Mouse (Mus musculus) cerebellum, postnatal 25 days (tissue): ENCODE measurements around the gene Sec16b.
A peak's percentile ranks its signal among the peaks of the same experiment; 100 is the strongest.

Experiments used
- DNase-seq, 2 experiments: peaks; one replicate each; pipeline ENCODE4 v3.0.0; 2021; ENCODE audit warnings: mixed read lengths in 2 of 2

Sec16b gene

DNA sequence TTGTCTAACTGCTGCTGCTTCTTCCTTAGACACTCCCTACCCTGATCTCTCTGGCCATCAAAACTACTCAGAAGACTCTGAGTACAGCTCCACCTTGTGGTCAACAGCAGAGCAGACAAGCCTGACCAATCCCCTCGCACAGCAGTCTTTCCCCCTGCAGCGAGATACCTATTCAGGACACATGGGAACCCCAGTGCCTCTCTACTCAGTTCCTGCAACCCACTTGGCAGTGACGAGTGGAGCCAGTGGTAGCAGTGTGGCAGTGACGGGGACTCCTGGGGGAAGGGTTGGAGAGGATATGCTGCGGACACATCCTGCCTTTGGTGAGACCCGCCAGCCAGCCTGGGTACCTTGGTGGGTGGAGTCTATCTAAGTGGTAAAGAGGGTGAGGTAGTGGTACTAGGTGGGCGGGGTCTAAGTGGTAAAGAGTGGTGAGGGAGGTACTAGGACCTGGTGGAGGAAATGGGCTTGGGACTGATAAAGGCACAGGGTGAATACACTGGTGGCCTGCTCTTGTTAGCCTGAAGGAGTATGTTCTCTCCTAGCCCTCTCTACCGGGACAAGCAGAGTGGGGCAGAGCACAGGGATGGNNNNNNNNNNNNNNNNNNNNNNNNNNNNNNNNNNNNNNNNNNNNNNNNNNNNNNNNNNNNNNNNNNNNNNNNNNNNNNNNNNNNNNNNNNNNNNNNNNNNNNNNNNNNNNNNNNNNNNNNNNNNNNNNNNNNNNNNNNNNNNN, 54.3 kb downstream of the Sec16b start:
- peak; percentile 43 to 58 for DNase-seq

DNA sequence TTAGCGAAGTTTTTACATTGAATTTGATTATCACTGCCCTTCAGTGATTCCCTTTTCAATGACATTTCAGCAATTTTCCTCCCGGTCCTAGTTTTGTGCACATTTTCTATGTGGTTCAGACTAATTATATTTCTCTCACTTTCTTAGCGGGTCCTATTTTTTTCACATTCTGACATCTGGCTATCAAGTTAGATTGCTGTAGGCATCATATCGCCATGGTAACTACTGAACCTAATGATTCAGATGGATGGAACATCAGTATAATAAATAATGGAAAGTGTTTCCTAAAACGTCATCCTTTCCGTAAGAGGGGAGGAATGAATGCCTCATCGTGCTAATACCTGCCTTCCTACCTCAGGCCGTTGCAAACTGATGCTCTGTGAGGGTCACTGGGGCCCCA, 61.3 kb downstream of the Sec16b start:
- DNase-seq = no peak

DNA sequence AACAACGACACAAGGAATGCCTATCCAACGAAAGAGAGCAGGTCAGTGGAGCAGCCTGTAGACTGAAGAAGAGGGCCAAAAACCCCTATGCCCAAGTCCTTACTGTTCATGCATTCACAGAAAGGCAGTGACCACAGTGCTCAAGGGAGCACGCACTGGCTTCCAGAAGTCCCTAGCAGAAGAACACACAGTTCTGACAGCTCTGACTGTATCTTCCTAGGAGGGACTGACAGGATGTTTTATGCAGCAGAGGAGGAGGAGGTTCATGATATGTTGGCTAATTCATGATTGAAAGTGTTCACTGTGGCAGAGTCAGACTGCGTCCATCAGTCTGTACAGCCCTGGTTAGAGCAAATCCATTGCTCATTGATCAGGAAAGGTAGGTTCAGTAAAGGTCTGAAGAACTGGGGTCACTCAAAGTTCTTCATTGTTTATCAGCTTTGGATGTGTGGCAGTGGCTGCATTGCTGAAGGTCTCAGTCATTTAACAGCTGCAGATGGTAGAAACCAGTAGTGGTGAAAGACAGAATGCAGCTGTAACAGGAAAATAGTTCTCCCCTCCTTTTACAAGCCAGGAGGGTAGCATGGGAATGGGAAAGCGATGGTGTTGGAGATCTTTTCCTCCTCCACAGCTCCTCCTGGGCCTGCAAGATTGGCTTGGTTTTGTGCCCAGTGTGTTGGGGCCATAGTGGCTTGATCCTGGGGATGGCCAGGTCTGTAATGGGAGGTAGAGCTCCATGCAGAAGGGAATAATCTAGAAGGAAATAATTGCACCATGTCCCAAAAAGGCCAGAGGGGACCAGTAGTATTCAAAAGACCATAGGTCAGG, 62.9 kb downstream of the Sec16b start:
- no peak for DNase-seq

DNA sequence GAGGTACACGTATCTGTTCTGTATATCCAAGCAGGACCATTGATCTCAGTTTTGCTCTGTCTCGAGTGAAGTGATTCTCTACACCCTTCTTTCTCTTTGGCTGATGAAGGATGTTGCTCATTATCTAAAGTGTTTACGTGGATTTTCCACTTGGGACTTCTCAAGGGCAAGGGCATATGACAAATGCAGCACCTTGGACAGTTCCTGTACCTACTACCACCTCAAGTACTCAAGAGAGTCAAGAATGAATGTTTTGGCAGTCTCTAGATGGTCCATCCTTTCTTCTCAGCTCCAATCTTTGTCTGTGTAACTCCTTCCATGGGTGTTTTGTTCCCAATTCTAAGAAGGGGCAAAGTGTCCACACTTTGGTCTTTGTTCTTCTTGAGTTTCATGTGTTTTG, 68.8 kb downstream of the Sec16b start:
- no peak for DNase-seq

DNA sequence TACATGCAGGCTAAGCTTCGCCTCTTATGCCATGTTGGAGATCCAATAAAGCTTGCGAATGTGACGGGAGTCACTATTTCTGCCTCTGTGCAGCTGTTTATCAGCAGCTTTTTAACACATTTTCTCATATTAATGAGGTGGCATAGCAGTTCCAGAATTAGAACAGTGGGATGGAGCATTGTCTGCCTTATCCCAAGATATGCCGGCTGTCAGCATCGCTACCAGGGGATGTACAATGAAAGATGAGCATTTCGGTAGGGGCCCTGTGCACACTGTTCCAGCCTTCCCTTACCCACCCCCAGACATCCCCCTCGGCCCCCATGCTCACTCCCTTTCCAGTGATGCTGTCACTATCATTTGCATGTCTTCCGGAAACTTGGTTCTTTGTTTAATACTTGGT, 71.8 kb downstream of the Sec16b start:
- DNase-seq = no peak

DNA sequence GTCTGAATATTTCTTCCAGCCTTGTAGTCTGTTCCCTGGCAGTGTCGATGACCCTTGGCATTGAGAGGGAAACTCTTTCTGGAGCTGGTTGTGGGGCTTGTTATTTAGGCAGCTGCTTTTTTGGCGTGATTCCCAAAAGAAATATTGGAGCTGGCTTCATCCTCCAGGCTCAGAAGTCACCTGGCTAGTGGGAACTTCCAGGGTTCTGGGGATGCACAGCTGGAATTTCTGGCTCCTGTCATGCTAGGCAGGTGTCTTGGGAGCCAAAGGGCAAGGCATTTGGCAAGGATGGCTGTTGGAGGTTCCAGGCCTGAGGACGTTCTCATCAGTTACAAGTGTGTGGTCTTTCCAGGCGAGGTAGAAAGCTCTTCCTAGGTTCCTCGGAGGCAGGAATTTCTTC, 80.0 kb downstream of the Sec16b start:
- no peak for DNase-seq

DNA sequence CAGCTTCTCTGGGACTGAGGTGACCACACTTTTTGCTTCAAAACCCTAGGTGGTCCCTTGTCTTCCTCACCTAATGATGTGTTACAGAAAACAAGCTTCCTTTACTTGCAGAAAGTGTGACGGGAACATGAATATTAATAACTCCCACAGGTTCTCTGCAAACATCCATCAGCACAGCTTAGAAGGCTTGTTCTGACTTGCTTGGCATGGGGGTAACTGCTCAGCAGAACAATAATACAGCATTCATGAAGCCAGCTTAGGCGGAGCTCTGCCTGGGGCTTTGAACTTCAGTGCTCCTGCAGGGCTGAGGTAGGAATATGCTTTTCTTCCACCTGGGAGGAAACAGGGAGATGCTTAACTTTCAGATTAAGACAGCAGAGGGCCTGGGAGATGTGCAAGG, 85.5 kb downstream of the Sec16b start:
- DNase-seq = no peak

DNA sequence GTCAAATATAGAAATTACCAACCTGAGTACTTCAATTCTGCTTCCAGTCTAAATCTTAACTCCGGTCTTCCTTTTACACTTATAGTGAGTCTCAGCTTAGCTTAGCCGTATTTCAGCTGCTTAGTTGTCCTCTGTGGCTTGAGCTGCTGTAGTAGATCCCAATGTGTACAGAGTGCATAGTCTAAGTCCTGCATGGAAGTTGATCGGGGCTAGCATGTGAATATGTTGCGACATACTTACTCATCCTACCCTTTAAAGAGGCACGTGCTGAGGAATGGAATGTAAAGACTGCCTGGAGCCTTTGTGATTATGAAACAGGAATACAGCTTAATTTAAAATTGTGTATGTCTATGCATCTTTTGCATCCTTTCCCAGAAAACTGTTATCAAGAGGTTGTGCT, 88.0 kb downstream of the Sec16b start:
- DNase-seq = no peak

DNA sequence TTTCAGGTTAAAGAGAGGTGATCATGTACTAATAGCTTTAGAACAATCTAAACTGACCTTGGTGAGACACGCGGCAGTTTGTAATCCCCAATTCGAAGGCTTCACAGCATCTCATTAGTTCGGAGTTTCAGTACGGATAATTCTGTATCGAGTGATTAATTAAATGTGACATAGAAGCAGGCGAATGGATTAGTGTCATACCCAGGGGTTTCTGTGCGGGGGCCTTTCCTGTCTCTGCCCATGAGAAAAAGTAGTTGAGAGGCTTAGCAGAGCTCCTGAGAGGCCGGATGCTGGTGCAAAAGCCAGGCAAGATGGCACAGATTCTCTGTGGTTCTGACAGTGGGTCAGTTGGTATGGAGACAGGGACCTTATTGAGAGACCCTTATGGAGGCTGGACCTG, 88.6 kb downstream of the Sec16b start:
- DNase-seq = no peak

DNA sequence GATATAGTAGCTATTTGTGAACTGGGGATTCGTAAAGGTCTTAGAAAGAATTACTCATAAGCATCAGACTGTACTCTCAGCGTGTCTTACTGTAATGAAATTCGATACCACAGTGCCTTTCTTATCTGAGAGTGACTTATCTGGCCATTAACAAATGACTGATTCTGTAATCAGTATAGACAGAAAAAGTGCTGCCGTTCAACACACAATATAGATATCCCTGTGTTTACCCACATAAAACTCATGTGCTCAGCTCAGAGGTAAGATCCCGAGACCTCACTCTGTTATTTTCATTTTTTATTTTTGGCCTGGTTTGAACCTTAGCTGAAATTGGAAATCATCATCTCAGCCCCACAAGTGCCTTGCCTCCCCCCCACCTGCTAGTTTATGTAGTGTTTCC, 98.0 kb downstream of the Sec16b start:
- no peak for DNase-seq
